Mouse (Mus musculus): ENCODE data around the gene Ube2q2.
"Not testable (repeated sequence)": the region's sequence is repeated elsewhere in the genome, so short reads cannot be mapped to it uniquely, and the experiment has no call there.

Gene Ube2q2

GRCm38 (mm10) chr9:55241863-55242685 lies 93.4 kb downstream of the Ube2q2 start:
- no peak for DNase-seq (ENCODE audit: low spot score)

GRCm38 (mm10) chr9:55243280-55243679 lies 94.6 kb downstream of the Ube2q2 start:
- no peak for DNase-seq (ENCODE audit: low spot score)

- DNase-seq (ENCODE audit: low spot score): no peak
Measured at GRCm38 (mm10) chr9:55244079-55244478, 95.4 kb downstream of the Ube2q2 start.

- not testable (repeated sequence) for DNase-seq (ENCODE audit: low spot score)
Measured at GRCm38 (mm10) chr9:55245057-55245750, 96.5 kb downstream of the Ube2q2 start.

GRCm38 (mm10) chr9:55246440-55246839 lies 97.8 kb downstream of the Ube2q2 start:
- DNase-seq (ENCODE audit: low spot score): no peak

GRCm38 (mm10) chr9:55246918-55247317 lies 98.3 kb downstream of the Ube2q2 start:
- DNase-seq (ENCODE audit: low spot score): no peak

GRCm38 (mm10) chr9:55248465-55248864 lies 99.8 kb downstream of the Ube2q2 start:
- no peak for DNase-seq (ENCODE audit: low spot score)

GRCm38 (mm10) chr9:55250595-55251247 lies 102.1 kb downstream of the Ube2q2 start:
- DNase-seq (ENCODE audit: low spot score): no peak

GRCm38 (mm10) chr9:55252097-55252496 lies 103.4 kb downstream of the Ube2q2 start:
- not testable (repeated sequence) for DNase-seq (ENCODE audit: low spot score)

GRCm38 (mm10) chr9:55253849-55254248 lies 105.2 kb downstream of the Ube2q2 start:
- no peak for DNase-seq (ENCODE audit: low spot score)

GRCm38 (mm10) chr9:55255056-55255455 lies 106.4 kb downstream of the Ube2q2 start:
- DNase-seq (ENCODE audit: low spot score): no peak

GRCm38 (mm10) chr9:55255604-55256003 lies 107.0 kb downstream of the Ube2q2 start:
- DNase-seq (ENCODE audit: low spot score): no peak

GRCm38 (mm10) chr9:55257105-55257504 lies 108.5 kb downstream of the Ube2q2 start:
- no peak for DNase-seq (ENCODE audit: low spot score)
